Mouse (Mus musculus) cerebral cortex, adult 2 months (tissue): Measurements from ENCODE around the gene Car9.

Experiments
- WGBS: fragments of 180-500 bp; shearing (Covaris S2); methylation state at CpG from one replicate; pipeline ENCODE4 v1.1.7; 2018; 5-methylcytosine and 5-hydroxymethylcytosine counted together

Car9 gene

DNA sequence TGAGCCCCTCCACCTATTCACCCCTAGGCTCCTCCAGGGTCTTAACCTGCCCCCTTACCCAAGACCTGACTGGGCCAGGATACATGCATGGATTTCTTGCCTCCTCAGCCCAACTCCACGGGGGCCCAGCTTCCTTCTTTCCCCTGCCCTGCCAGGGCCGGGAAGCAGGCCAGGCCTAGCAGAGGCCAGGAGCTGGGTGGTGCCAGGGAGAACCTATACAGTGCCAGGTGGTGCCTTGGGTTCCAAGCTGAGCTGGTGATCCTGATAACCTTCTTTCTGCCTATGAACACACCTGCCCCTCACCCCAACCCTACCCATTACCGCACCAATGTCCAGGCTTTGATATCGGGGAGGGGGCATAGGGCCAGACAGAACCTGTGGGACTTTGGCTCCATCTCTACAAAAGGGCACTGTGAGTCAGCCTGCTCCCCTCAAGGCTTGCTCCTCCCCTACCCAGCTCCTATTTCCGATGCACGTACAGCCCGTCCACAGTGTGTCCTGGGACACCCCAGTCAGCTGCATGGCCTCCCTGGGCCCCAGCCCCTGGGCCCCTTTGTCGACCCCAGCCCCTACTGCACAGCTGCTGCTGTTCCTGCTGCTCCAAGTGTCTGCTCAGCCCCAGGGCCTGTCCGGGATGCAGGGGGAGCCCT is at the start of gene Car9:
Gene Car9, plus strand, starts transcription at position 431 of the 650 bp plus-strand sequence.
- WGBS = 61% methylated on average over 9 of the region's 9 CpGs

GRCm38 (mm10) chr4:43457124-43457523 is 49.6 kb upstream of the Car9 start:
- 39% methylated on average over 8 of the region's 8 CpGs for WGBS

- WGBS = 89% methylated on average over 5 of the region's 5 CpGs
Measured at GRCm38 (mm10) chr4:43463102-43463501, 43.7 kb upstream of the Car9 start.

GRCm38 (mm10) chr4:43465935-43466334 is 40.8 kb upstream of the Car9 start:
- WGBS = 87% methylated on average over 6 of the region's 6 CpGs

- WGBS = 94% methylated on average over 7 of the region's 7 CpGs
Measured at GRCm38 (mm10) chr4:43466872-43467271, 39.9 kb upstream of the Car9 start.

DNA sequence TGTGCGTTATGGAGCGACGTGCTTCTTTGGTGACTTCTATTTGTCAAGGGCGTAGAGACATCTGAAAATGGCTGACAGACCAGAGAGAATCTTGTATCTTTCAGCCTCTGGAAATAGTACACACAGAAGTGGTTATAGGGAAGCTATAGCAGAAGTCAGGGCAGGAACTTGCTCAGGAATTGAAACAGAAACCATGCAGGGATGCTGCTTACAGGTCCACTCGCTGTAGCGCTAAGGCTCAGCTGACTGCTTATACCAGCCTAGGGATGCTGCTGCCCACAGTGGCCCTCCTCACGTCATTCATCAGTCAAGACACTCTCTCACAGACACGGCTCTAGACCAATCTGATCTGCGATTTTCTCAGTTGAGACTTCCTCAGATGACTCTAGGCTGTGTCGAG is 36.5 kb upstream of the Car9 start:
- 93% methylated on average over 10 of the region's 10 CpGs for WGBS

- WGBS = 28% methylated on average over 1 of the region's 1 CpGs
Measured at GRCm38 (mm10) chr4:43473636-43474035, 33.1 kb upstream of the Car9 start.

- 91% methylated on average over 6 of the region's 6 CpGs for WGBS
Measured at GRCm38 (mm10) chr4:43476604-43477003, 30.2 kb upstream of the Car9 start.

- 17% methylated on average over 11 of the region's 11 CpGs for WGBS
Measured at GRCm38 (mm10) chr4:43477857-43478533, 28.8 kb upstream of the Car9 start.

- WGBS = 39% methylated on average over 8 of the region's 8 CpGs
Measured at GRCm38 (mm10) chr4:43478534-43478858, 28.3 kb upstream of the Car9 start.

DNA sequence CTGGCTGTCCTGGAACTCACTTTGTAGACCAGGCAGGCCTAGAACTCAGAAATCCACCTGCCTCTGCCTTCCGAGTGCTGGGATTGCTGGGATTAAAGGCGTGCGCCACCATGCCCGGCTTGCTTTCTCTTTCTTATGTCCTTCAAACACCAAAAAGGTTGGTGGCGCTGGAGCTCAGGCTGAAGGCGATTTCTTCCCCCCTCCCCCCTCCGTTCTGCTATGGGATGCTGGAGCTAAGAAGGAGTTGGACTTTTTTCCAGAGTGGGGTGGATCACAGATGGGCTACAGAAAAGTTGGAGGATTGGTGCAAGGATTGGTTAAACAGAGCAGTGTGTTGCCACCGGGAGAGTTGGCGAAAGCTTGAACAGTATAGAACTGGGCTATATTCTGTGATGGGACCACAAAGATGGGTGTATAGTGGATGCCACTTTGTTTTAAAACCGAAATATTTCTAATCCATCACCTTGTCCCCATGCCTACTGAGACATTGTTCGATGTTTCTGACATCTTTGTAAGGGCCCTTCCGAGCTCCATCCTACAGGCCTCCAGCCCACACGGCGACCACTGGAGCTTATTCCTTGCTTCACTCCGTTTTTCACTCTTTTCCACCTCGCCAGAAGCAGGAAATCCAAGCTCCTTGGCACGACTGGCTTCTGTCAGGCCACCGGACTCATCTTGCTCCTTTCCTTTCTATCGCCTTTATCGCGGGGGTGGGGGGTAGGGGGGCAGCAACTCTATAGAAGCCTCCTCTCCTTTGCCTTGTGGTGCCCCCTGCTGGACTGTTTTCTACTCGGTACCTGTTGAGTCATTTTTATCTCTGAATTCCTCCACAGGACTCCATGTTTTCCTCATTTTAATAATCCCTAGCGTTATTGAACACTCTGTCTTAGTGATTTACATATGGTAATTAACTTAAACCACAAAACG is 27.6 kb upstream of the Car9 start:
- 47% methylated on average over 24 of the region's 24 CpGs for WGBS

- 90% methylated on average over 5 of the region's 5 CpGs for WGBS
Measured at GRCm38 (mm10) chr4:43480985-43481384, 25.8 kb upstream of the Car9 start.

DNA sequence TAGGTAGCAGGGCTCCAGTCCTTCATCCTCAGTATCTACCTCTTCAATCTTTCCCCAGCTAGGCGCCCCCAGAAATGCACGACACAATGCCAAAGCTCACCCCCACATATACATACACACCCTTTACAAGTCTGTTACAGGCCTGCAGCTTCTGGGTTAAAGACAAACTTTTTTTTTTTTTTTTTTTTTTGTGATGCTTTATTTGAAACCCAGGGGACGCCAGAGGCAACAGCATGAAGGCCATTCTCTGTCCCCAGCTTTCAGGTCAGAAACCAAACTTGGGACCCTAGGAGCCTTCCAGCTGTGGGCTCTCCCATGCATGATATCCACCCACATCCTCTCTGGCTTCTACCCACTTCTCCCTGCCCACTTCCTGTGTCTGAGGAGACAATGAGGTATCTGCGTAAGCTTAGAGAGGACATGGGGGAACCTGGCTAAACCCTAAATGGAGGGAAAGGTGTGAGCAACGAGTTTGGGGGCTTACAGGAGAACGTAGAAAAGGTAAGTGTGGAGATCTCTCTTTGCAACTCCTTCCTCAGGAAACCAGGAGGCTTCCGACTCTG is 24.8 kb upstream of the Car9 start:
- WGBS = 66% methylated on average over 7 of the region's 7 CpGs

DNA sequence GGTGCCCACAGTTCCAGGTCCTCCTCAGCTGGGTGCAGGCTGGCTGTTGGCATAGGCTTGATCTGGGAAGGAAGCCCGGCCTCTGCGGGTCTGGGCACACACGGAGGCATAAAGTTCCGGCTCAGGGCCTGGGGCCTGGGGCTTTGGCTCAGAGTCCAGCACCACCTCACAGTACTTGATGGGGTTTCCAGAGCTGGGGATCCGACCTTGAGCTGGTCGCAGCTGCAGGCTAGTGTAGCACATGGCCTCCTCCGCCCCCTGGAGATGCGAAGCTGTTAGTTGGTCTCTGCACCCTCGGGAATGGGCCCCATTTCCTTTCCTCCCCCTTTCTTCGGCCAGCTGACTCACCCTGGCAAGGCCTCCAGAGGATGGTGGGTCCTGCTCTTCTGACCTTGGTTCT is 24.2 kb upstream of the Car9 start:
- 76% methylated on average over 10 of the region's 10 CpGs for WGBS

DNA sequence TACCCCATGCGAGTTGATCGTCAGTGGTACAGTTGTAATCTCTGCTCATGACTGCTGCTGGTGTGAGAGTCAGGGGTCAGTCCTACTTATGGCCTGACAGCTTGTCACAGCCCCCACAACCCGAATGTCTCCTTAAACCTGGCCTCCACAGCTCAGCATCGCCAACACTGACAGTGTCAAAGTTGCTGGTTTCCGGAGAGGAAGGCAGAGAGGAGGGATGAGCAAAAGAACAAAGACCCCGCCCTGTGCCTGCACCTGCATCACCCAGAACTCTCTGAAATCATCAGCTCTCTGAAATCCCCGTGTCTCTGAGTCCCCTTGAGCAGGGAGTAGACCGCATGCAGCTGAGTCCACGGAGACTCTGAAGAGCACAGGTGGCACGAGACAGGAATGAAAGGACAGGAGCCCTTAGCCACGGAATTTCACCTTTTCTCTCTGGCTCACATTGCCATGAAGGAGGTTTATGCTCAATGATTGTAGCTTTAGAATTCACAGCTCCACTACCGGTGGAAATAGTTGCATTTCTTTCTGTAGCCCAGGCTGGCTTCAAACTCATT is 23.2 kb upstream of the Car9 start, which contains the start of gene Sit1:
Gene Sit1, minus strand, starts transcription at position 200 of the 557 bp plus-strand sequence.
- 77% methylated on average over 12 of the region's 12 CpGs for WGBS

DNA sequence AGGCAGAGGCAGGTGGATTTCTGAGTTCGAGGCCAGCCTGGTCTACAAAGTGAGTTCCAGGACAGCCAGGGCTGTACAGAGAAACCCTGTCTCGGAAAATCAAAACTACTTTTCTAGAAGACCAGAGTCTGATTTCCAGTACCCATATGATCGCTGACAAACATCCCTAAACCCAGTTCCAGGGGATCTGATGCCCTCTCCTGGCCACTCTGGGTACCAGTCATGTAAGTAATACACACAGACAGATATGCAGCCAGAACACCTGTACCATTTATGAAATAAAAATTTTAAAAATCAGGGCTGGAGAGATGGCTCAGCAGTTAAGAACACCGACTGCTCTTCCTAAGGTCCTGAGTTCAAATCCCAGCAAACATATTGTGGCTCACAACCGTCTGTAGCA is 21.1 kb upstream of the Car9 start:
- WGBS = 87% methylated on average over 5 of the region's 5 CpGs

DNA sequence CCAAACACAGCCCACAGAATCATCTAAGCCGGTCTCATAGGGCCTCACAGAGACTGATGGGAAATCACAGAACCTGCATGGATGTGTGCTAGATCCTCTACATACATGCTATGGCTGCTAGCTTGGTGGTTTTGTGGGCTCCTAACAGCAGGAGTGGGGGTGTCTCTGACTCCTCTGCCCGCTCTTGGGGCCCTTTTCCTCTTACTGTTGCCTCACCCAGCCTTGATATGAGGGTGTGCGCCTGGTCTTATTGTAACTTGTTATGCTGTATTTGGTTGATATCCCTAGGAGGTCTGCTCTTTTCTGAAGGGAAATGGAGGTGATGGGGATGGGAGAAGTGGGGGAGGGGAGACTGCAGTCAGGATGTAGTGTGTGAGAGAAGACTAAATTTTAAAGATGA is 17.2 kb upstream of the Car9 start:
- WGBS = 95% methylated on average over 3 of the region's 3 CpGs

DNA sequence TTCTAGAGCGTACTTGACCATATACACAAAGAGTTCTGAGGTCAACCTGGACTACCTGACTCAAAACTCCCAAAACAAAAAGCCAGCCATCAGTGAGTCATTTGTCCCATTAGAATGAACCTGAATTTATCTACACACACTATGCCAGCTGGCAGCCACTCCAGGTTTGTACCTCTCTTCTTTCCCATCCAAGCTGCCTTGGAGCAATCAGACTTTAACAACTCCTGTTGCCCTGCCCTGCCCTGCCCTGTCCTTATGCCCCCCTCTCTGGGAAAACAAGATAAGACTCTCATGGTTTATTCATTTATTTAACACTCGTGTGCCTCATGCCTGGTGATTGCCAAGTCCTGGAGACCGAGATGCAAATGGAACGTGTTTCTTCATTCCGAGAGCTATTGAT is 16.0 kb upstream of the Car9 start:
- WGBS = 88% methylated on average over 5 of the region's 5 CpGs

- WGBS = 29% methylated on average over 12 of the region's 12 CpGs
Measured at GRCm38 (mm10) chr4:43492101-43492820, 14.5 kb upstream of the Car9 start.

- WGBS = under 1% methylated on average over 25 of the region's 25 CpGs
Measured at GRCm38 (mm10) chr4:43492821-43493185, 14.0 kb upstream of the Car9 start, which contains the start of gene Ccdc107. TSS of gene Ccdc107 (plus strand) at chr4:43492900.

DNA sequence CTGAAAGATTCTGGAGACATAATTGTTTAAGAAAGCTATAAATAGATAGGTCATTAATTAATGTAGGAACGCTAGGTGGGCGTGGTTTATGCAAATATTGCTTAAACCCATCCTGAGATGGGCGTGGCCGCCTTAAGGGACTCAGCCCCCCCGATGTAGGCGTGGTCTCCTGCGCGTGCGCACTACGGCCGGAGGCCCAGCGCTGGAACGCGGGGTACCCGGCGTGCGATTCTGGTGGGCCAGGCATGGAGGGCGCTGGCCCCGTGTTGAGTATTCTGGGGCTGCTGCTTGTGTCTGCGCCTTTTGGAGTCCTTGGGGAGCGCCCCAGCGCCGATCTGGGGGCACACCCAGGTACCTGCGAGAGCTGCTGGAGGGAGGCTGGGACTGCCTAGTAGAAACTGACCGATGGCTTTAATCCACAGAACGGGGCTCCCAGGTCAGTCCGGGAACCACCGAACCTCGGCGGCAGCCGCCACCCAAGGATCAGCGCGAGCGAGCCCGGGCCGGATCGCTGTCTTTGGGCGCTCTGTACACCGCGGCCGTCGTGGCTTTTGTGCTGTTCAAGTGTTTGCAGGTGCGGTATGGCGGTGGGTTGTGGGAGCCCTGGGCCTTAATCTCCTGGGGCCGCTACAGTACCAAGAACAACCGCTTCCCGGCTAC is 13.4 kb upstream of the Car9 start:
- under 1% methylated on average over 47 of the region's 47 CpGs for whole genome bisulfite sequencing
